18 mouse cellular contexts compared by ENCODE assay signal in genomic region chr16:26163401-26163800, GRCm38 (mm10). TPM values are rescaled to one million over a fixed set of nuclear protein-coding genes. Genes with fewer than 3 reads are reported as not detected.
DNase-seq lines count a peak whose midpoint lies in the region; ATAC-seq and TF ChIP-seq lines count a peak whose summit lies in the region.
"Had no signal": no experiment of that assay in that cellular context is flagged by ENCODE, and none has a peak within 500 bp of the region (broad histone marks: within the 10 kb centered on the region; RNA-seq: fewer than 3 reads in every experiment).

No protein-coding gene starts in this region.

- H3K9ac ChIP-seq in heart, embryonic 16.5 days (ENCODE audit: low read length) = no peak overlapping the region
- H3K9ac ChIP-seq in kidney, embryonic 14.5 days (ENCODE audit: low read depth, low read length) = no peak overlapping the region
- H3K9ac ChIP-seq: embryonic facial prominence, embryonic 12.5 days; hindbrain, embryonic 12.5 days; midbrain, embryonic 15.5 days had no signal

- ATAC-seq in heart, embryonic 16.5 days (replicated peaks; ENCODE audit: extremely low read depth, insufficient read depth, low FRiP score) = 0 out of 2 replicates have a peak, but pooled peaks have one; percentile 18
- ATAC-seq in megakaryocyte, adult 5-6 weeks (ENCODE audit: poor library complexity, severe bottlenecking) = no peak
- no peak for ATAC-seq in kidney, embryonic 14.5 days (ENCODE audit: low FRiP score, low TSS enrichment)
- ATAC-seq: forebrain, embryonic 14.5 days; inflammation-experienced regulatory T-cells, adult 6 months; midbrain, embryonic 15.5 days had no signal

- H3K27me3 ChIP-seq in heart, embryonic 16.5 days (ENCODE audit: control insufficient read depth, insufficient read depth, low read length) = no peaks in the 10 kb centered on the region
- no peaks in the 10 kb centered on the region for H3K27me3 ChIP-seq in kidney, embryonic 14.5 days (ENCODE audit: control insufficient read depth, insufficient read depth, low read length)
- H3K27me3 ChIP-seq in thymus, adult 2 months (ENCODE audit: control insufficient read depth, insufficient read depth, low read length) = no peaks in the 10 kb centered on the region
- H3K27me3 ChIP-seq: embryonic facial prominence, embryonic 12.5 days; hindbrain, embryonic 12.5 days; midbrain, embryonic 15.5 days had no signal

- no peak overlapping the region for H3K4me3 ChIP-seq in heart, embryonic 16.5 days (ENCODE audit: low read length)
- no peak overlapping the region for H3K4me3 ChIP-seq in kidney, embryonic 14.5 days (ENCODE audit: low read length)
- H3K4me3 ChIP-seq in thymus, adult 2 months (ENCODE audit: control insufficient read depth, insufficient read depth, low read length) = no peak overlapping the region
- H3K4me3 ChIP-seq: embryonic facial prominence, embryonic 12.5 days; hindbrain, embryonic 12.5 days; limb, embryonic 10.5 days; megakaryocyte, embryonic 14.5 days; midbrain, embryonic 15.5 days; myocyte had no signal

- H3K4me2 ChIP-seq in heart, embryonic 16.5 days (ENCODE audit: low read depth, low read length) = no peak overlapping the region
- H3K4me2 ChIP-seq in kidney, embryonic 14.5 days (replicated peaks; ENCODE audit: low read depth, low read length) = no peak overlapping the region
- H3K4me2 ChIP-seq: embryonic facial prominence, embryonic 12.5 days; hindbrain, embryonic 12.5 days; midbrain, embryonic 15.5 days had no signal

- H3K27ac ChIP-seq in heart, embryonic 16.5 days (ENCODE audit: low read length) = peak overlapping the region; percentile 53
- no peak overlapping the region for H3K27ac ChIP-seq in kidney, embryonic 14.5 days (ENCODE audit: low read depth, low read length)
- H3K27ac ChIP-seq in thymus, adult 2 months (ENCODE audit: control insufficient read depth, insufficient read depth, low read length) = no peak overlapping the region
- H3K27ac ChIP-seq: embryonic facial prominence, embryonic 12.5 days; hindbrain, embryonic 12.5 days; limb, embryonic 10.5 days; midbrain, embryonic 15.5 days had no signal

- no peak for TF ChIP-seq CTCF in thymus, adult 2 months (IDR thresholded peaks at IDR 0.05; ENCODE audit: borderline replicate concordance, control insufficient read depth, extremely low read depth, insufficient read depth, low read length, poor library complexity)

- H3K9me3 ChIP-seq in heart, embryonic 16.5 days (replicated peaks; ENCODE audit: control insufficient read depth, low read length) = no peaks in the 10 kb centered on the region
- H3K9me3 ChIP-seq in kidney, embryonic 14.5 days (ENCODE audit: control insufficient read depth, low read length) = no peaks in the 10 kb centered on the region
- H3K9me3 ChIP-seq: embryonic facial prominence, embryonic 12.5 days; hindbrain, embryonic 12.5 days; limb, embryonic 10.5 days; midbrain, embryonic 15.5 days had no signal

- TF ChIP-seq POLR2A in thymus, adult 2 months (IDR thresholded peaks at IDR 0.05; ENCODE audit: control insufficient read depth, extremely low read depth, insufficient read depth, low read length, poor library complexity) = no peak

- H3K4me1 ChIP-seq in heart, embryonic 16.5 days (ENCODE audit: control insufficient read depth, insufficient read depth, low read length) = peaks cover 10% of the 10 kb centered on the region
- H3K4me1 ChIP-seq in kidney, embryonic 14.5 days (ENCODE audit: control insufficient read depth, insufficient read depth, low read length) = no peaks in the 10 kb centered on the region
- H3K4me1 ChIP-seq in thymus, adult 2 months (replicated peaks; ENCODE audit: control insufficient read depth, insufficient read depth, low read length) = no peaks in the 10 kb centered on the region
- H3K4me1 ChIP-seq: embryonic facial prominence, embryonic 12.5 days; hindbrain, embryonic 12.5 days; limb, embryonic 10.5 days; midbrain, embryonic 15.5 days had no signal

- H3K36me3 ChIP-seq in heart, embryonic 16.5 days (ENCODE audit: control insufficient read depth, insufficient read depth) = no peaks in the 10 kb centered on the region
- no peaks in the 10 kb centered on the region for H3K36me3 ChIP-seq in kidney, embryonic 14.5 days (ENCODE audit: control insufficient read depth, insufficient read depth, low read length)
- H3K36me3 ChIP-seq in thymus, adult 2 months (ENCODE audit: control insufficient read depth, insufficient read depth, low read length) = no peaks in the 10 kb centered on the region
- H3K36me3 ChIP-seq: embryonic facial prominence, embryonic 12.5 days; hindbrain, embryonic 12.5 days; limb, embryonic 10.5 days; midbrain, embryonic 15.5 days had no signal

- peak; percentile 40 for DNase-seq in 3T3-L1 (ENCODE audit: low read depth, low spot score)
- DNase-seq in brain, adult 2 months (ENCODE audit: low read depth, low spot score) = peak; percentile 16
- peak; percentile 19 for DNase-seq in lung, postnatal 14 days
- DNase-seq in thymus, adult 2 months = no peak
- DNase-seq: adrenal gland, adult 2 months; cerebellum, adult 9-11 months had no signal

- WGBS in heart, embryonic 16.5 days = 27% methylated on average over 2 of the region's 2 CpGs
- WGBS in kidney, embryonic 14.5 days = 46% methylated on average over 2 of the region's 2 CpGs
- 87% methylated on average over 2 of the region's 2 CpGs for WGBS in thymus, adult 2 months

RNA-seq across cellular contexts. Expression of gene P3h2, which starts 57.8 kb away (rescaled TPM):
- polyA plus RNA-seq in heart, embryonic 16.5 days (2015; fragmentation: Nextera tagmentation; extraction: Ambion mirVana) = 3.6 TPM in 2 replicates
- 0.16 TPM in 1 of 2 replicates, not detected in the other for total RNA-seq in megakaryocyte, adult 5-6 weeks (2015)
- not detected in 2 replicates for total RNA-seq in megakaryocyte, adult 5-6 weeks (2017)
- polyA plus RNA-seq in kidney, embryonic 14.5 days (2014; fragmentation: Nextera tagmentation; extraction: Ambion mirVana) = 4.5 and 9.5 TPM in 2 replicates
- 1.6 and 1.8 TPM in 2 replicates for polyA plus RNA-seq in thymus, adult 2 months (2012; rRNA removed)
- total RNA-seq: granulocyte monocyte progenitor cell, adult 5-6 weeks had no signal
